In the genomic region with DNA sequence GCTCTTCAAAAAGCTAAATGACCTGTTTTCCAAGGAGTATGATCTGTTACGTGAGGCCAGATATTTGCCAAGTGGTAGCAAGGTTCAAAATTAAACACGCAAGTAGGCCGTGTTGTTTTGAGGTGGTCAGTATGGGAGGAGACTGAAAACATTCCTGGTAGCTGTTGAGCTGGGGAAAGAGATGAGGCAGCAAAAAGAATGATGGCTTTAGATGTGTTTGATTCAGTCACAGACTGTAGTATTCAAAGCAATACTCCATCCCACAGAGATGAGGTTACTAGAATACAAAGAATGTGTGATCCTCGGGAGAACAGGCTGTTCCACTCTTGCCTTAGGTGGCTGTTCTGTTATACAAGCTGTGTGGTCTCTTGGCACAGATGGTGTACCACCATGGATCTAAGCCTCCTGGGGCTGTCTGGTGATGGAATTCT, we compare ENCODE assay signal across 10 mouse cellular contexts.
DNase-seq lines count a peak whose midpoint lies in the region; ATAC-seq and TF ChIP-seq lines count a peak whose summit lies in the region.
"Had no signal": no experiment of that assay in that cellular context is flagged by ENCODE, and none has a peak within 500 bp of the region (broad histone marks: within the 10 kb centered on the region; RNA-seq: fewer than 3 reads in every experiment).

No protein-coding gene starts in this region.

- TF ChIP-seq CTCF in liver, postnatal 0 days (IDR thresholded peaks at IDR 0.05; ENCODE audit: low read depth) = no peak
- no peak for TF ChIP-seq CTCF in gastrocnemius, adult 2 months (IDR thresholded peaks at IDR 0.05)

- no peaks in the 10 kb centered on the region for H3K9me3 ChIP-seq in liver, postnatal 0 days (ENCODE audit: low read length)
- H3K9me3 ChIP-seq: stomach, embryonic 15.5 days had no signal

- no peak overlapping the region for H3K27ac ChIP-seq in liver, postnatal 0 days (ENCODE audit: low read depth)
- H3K27ac ChIP-seq in gastrocnemius, adult 2 months = no peak overlapping the region
- H3K27ac ChIP-seq: stomach, embryonic 15.5 days had no signal

- intact Hi-C loops in gastrocnemius, adult 2 months (cut with DNase I) = no loop called here

- no peaks in the 10 kb centered on the region for H3K4me1 ChIP-seq in liver, postnatal 0 days (ENCODE audit: insufficient read depth)
- H3K4me1 ChIP-seq: stomach, embryonic 15.5 days had no signal

- H3K9ac ChIP-seq in liver, postnatal 0 days (replicated peaks) = no peak overlapping the region
- H3K9ac ChIP-seq: stomach, embryonic 15.5 days had no signal

- 59% methylated on average over 4 of the region's 4 CpGs for WGBS in liver, postnatal 0 days (ENCODE audit: insufficient replicate concordance)

- peak; percentile 53 for ATAC-seq in liver, postnatal 0 days
- ATAC-seq in megakaryocyte progenitor cell, adult 5-6 weeks (replicated peaks; ENCODE audit: poor library complexity) = peak; percentile 39
- ATAC-seq: forebrain, embryonic 16.5 days had no signal

- no peaks in the 10 kb centered on the region for H3K27me3 ChIP-seq in liver, postnatal 0 days (ENCODE audit: insufficient read depth, low read length)
- H3K27me3 ChIP-seq: stomach, embryonic 15.5 days had no signal

- H3K4me3 ChIP-seq in liver, postnatal 0 days (ENCODE audit: low read depth, low read length) = no peak overlapping the region
- no peak overlapping the region for H3K4me3 ChIP-seq in gastrocnemius, adult 2 months
- H3K4me3 ChIP-seq: stomach, embryonic 15.5 days had no signal

- no peaks in the 10 kb centered on the region for H3K36me3 ChIP-seq in liver, postnatal 0 days (replicated peaks; ENCODE audit: insufficient read depth, low read length)
- H3K36me3 ChIP-seq: stomach, embryonic 15.5 days had no signal

- no peak for TF ChIP-seq EP300 in liver, postnatal 0 days (IDR thresholded peaks at IDR 0.05; ENCODE audit: low read depth)

- H3K4me2 ChIP-seq in liver, postnatal 0 days (ENCODE audit: low read depth, low read length) = no peak overlapping the region
- H3K4me2 ChIP-seq: stomach, embryonic 15.5 days had no signal

- DNase-seq in adrenal gland, postnatal 14 days = peak; percentile 9
- DNase-seq in adrenal gland, postnatal 36 days = no peak
- DNase-seq in liver, postnatal 0 days = no peak
- DNase-seq in liver = no peak
- peak; percentile 21 to 78 for DNase-seq in kidney, postnatal 25 days
- DNase-seq in right cerebral cortex, postnatal 25 days = no peak
- DNase-seq in gastrocnemius, adult 2 months = no peak

Comparison
In these comparisons a context has a peak if more than half of its experiments do, and no peak if none do; other contexts are left out.
1. DNase-seq: peak in adrenal gland, postnatal 14 days (single experiment) and kidney, postnatal 25 days (2 of 2); none in adrenal gland, postnatal 36 days (0 of 2), liver, postnatal 0 days (single experiment), liver (single experiment), right cerebral cortex, postnatal 25 days (single experiment) and gastrocnemius, adult 2 months (single experiment).